Comparison of ENCODE assay signal across 24 mouse cellular contexts in the genomic region with DNA sequence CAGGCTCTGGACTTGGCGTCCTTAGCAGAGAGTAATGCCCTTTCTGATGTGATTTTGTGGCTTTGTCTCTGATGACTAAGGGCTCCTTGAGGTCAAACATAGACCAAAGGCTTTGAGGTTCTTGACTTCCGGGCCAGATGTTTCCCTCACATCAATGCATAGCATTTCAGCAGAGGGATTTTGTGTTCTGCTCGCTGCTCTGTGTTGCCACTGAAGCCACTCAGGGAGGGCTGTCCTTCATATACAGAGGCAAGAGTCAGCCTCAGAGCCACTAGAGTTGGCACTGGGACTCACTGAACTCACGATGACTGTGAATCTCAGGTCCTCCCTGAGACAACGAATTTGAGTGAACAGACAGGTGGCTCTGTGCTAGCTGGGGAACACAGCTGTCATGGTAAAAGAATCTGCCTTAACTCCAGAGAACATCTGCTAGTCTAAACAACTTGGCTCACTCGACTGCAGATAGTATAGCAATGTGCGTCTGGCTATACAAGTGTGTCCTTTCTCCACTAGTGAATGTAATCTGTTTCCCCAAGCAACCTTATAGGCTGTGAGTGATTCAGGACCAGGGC.
A peak's percentile ranks its signal among the peaks of the same experiment; 100 is the strongest.
DNase-seq lines count a peak whose midpoint lies in the region; ATAC-seq lines count a peak whose summit lies in the region.
"Had no signal": no experiment of that assay in that cellular context is flagged by ENCODE, and none has a peak within 500 bp of the region (broad histone marks: within the 10 kb centered on the region; RNA-seq: fewer than 3 reads in every experiment).

No protein-coding gene starts in this region.

- no peaks in the 10 kb centered on the region for H3K27me3 ChIP-seq in embryonic facial prominence, embryonic 14.5 days (replicated peaks; ENCODE audit: control insufficient read depth, insufficient read depth, low read length)
- no peaks in the 10 kb centered on the region for H3K27me3 ChIP-seq in embryonic facial prominence, embryonic 10.5 days (replicated peaks; ENCODE audit: low read depth, poor library complexity, severe bottlenecking)
- no peaks in the 10 kb centered on the region for H3K27me3 ChIP-seq in kidney, embryonic 16.5 days (ENCODE audit: insufficient read depth, low read length)
- H3K27me3 ChIP-seq: embryonic facial prominence, embryonic 13.5 days; forebrain, embryonic 13.5 days; forebrain, embryonic 15.5 days; Patski had no signal

- peak; percentile 81 for ATAC-seq in embryonic facial prominence, embryonic 14.5 days (ENCODE audit: low read depth)
- ATAC-seq in hematopoietic stem cell, adult 5-6 weeks (replicated peaks in 1 of 2; ENCODE audit: insufficient read depth in 1 of 2, low FRiP score in 2 of 2, low TSS enrichment in 1 of 2, low read depth in 1 of 2, poor library complexity in 2 of 2, severe bottlenecking in 2 of 2) = peak; percentile 62 to 71
- ATAC-seq in kidney, embryonic 16.5 days (ENCODE audit: low FRiP score, low TSS enrichment) = no peak
- ATAC-seq: activated CD4-positive, CD25-positive, alpha-beta regulatory T cell, adult 4 months; forebrain, embryonic 13.5 days; forebrain, embryonic 15.5 days; forebrain, postnatal 0 days; Patski had no signal

- H3K9me3 ChIP-seq in embryonic facial prominence, embryonic 14.5 days (ENCODE audit: control insufficient read depth, low read length) = no peaks in the 10 kb centered on the region
- H3K9me3 ChIP-seq in embryonic facial prominence, embryonic 10.5 days = no peaks in the 10 kb centered on the region
- no peaks in the 10 kb centered on the region for H3K9me3 ChIP-seq in kidney, embryonic 16.5 days (ENCODE audit: low read length)
- H3K9me3 ChIP-seq: embryonic facial prominence, embryonic 13.5 days; forebrain, embryonic 13.5 days; forebrain, embryonic 15.5 days had no signal

- 74% methylated on average over 7 of the region's 7 CpGs for WGBS in embryonic facial prominence, embryonic 14.5 days
- 85% methylated on average over 7 of the region's 7 CpGs for WGBS in embryonic facial prominence, embryonic 10.5 days
- WGBS in kidney, embryonic 16.5 days = 54% methylated on average over 7 of the region's 7 CpGs

- no peaks in the 10 kb centered on the region for H3K36me3 ChIP-seq in embryonic facial prominence, embryonic 14.5 days (ENCODE audit: control insufficient read depth, insufficient read depth, low read length)
- no peaks in the 10 kb centered on the region for H3K36me3 ChIP-seq in embryonic facial prominence, embryonic 10.5 days (replicated peaks)
- no peaks in the 10 kb centered on the region for H3K36me3 ChIP-seq in kidney, embryonic 16.5 days (ENCODE audit: insufficient read depth, low read length)
- H3K36me3 ChIP-seq: embryonic facial prominence, embryonic 13.5 days; forebrain, embryonic 15.5 days; G1E had no signal

- no peak overlapping the region for H3K9ac ChIP-seq in embryonic facial prominence, embryonic 14.5 days (ENCODE audit: low read depth, low read length)
- no peak overlapping the region for H3K9ac ChIP-seq in kidney, embryonic 16.5 days (replicated peaks; ENCODE audit: low read length)
- H3K9ac ChIP-seq: embryonic facial prominence, embryonic 13.5 days; forebrain, embryonic 13.5 days; forebrain, embryonic 15.5 days; forebrain, postnatal 0 days had no signal

- H3K4me3 ChIP-seq in embryonic facial prominence, embryonic 14.5 days (ENCODE audit: low read depth, low read length) = no peak overlapping the region
- H3K4me3 ChIP-seq in embryonic facial prominence, embryonic 10.5 days = no peak overlapping the region
- H3K4me3 ChIP-seq in kidney, embryonic 16.5 days (ENCODE audit: low read length) = no peak overlapping the region
- H3K4me3 ChIP-seq: embryonic facial prominence, embryonic 13.5 days; forebrain, embryonic 13.5 days; forebrain, embryonic 15.5 days had no signal

- no peak overlapping the region for H3K27ac ChIP-seq in embryonic facial prominence, embryonic 14.5 days (replicated peaks; ENCODE audit: low read depth, low read length)
- no peak overlapping the region for H3K27ac ChIP-seq in embryonic facial prominence, embryonic 10.5 days (replicated peaks)
- H3K27ac ChIP-seq in kidney, embryonic 16.5 days (ENCODE audit: low read length) = no peak overlapping the region
- H3K27ac ChIP-seq: embryonic facial prominence, embryonic 13.5 days; forebrain, embryonic 13.5 days; forebrain, embryonic 15.5 days had no signal

- no peaks in the 10 kb centered on the region for H3K4me1 ChIP-seq in embryonic facial prominence, embryonic 14.5 days (ENCODE audit: control insufficient read depth, insufficient read depth, low read length)
- H3K4me1 ChIP-seq in embryonic facial prominence, embryonic 10.5 days = no peaks in the 10 kb centered on the region
- no peaks in the 10 kb centered on the region for H3K4me1 ChIP-seq in kidney, embryonic 16.5 days (ENCODE audit: insufficient read depth, low read length)
- H3K4me1 ChIP-seq: embryonic facial prominence, embryonic 13.5 days had no signal

- DNase-seq in embryonic facial prominence, embryonic 14.5 days (ENCODE audit: low spot score) = peak; percentile 62
- DNase-seq in embryonic facial prominence, embryonic 10.5 days (ENCODE audit: low spot score) = no peak
- peak; percentile 78 for DNase-seq in 416B (ENCODE audit: low read depth)
- DNase-seq in brain, adult 2 months (ENCODE audit: low read depth, low spot score) = peak; percentile 24
- DNase-seq in lung, postnatal 10 days = no peak
- DNase-seq in spleen, postnatal 36 days (ENCODE audit: low spot score in 2 of 2) = no peak
- DNase-seq: adrenal gland, adult 8-10 months; adrenal gland, postnatal 14 days; adrenal gland, postnatal 36 days; cerebellum, adult 11 months; cerebellum, adult 18-20 months; cerebellum, adult 8-10 months; cerebellum, adult 9-11 months; cerebellum, postnatal 14 days; cerebellum, postnatal 36 days; forebrain, postnatal 0 days had no signal

- H3K4me2 ChIP-seq in embryonic facial prominence, embryonic 14.5 days (ENCODE audit: low read depth, low read length) = no peak overlapping the region
- no peak overlapping the region for H3K4me2 ChIP-seq in kidney, embryonic 16.5 days (replicated peaks; ENCODE audit: low read depth, low read length)
- H3K4me2 ChIP-seq: embryonic facial prominence, embryonic 13.5 days; forebrain, embryonic 13.5 days; forebrain, embryonic 15.5 days had no signal

Comparison
In these comparisons a context has a peak if more than half of its experiments do, and no peak if none do; other contexts are left out.
1. DNase-seq: peak in embryonic facial prominence, embryonic 14.5 days (single experiment), 416B (single experiment) and brain, adult 2 months (single experiment); none in embryonic facial prominence, embryonic 10.5 days (single experiment), lung, postnatal 10 days (single experiment) and spleen, postnatal 36 days (0 of 2).